Mouse (Mus musculus) embryonic facial prominence, embryonic 10.5 days (tissue): Measurements from ENCODE around the gene Slc17a1. TPM values are rescaled to one million over a fixed set of nuclear protein-coding genes. Genes with fewer than 3 reads are reported as not detected.

Experiments used
- DNase-seq: peaks from one replicate; pipeline ENCODE4 v3.0.0-alpha.2; 2017; ENCODE audit warnings: low spot score
- H3K27ac ChIP-seq: fragments of 300-500 bp; sonication (generic); replicated peaks from 2 replicates; pipeline ENCODE4 v1.5.1; 2016; ENCODE audit warnings: mild to moderate bottlenecking
- H3K27me3 ChIP-seq: fragments of 300-500 bp; sonication (generic); replicated peaks from 2 replicates; pipeline ENCODE4 v1.6.1; 2016; ENCODE audit warnings: low read depth, mild to moderate bottlenecking; ENCODE audit not compliant: poor library complexity, severe bottlenecking
- H3K36me3 ChIP-seq: fragments of 300-500 bp; sonication (generic); replicated peaks from 2 replicates; pipeline ENCODE4 v1.6.1; 2016; ENCODE audit warnings: mild to moderate bottlenecking, moderate library complexity
- H3K4me1 ChIP-seq: fragments of 300-500 bp; sonication (generic); 2 replicates; pipeline ENCODE4 v1.6.1; 2016
- H3K4me3 ChIP-seq: fragments of 300-500 bp; sonication (generic); 2 replicates; pipeline ENCODE4 v1.5.1; 2016; ENCODE audit warnings: mild to moderate bottlenecking, moderate library complexity
- H3K9me3 ChIP-seq: fragments of 300-500 bp; sonication (generic); 2 replicates; pipeline ENCODE4 v1.6.1; 2016; ENCODE audit warnings: mild to moderate bottlenecking
- WGBS: fragments of 180-500 bp; shearing (Covaris S2); methylation state at CpG from one replicate; pipeline ENCODE4 v1.1.7; 2016; 5-methylcytosine and 5-hydroxymethylcytosine counted together
- microRNA-seq: library from miRNA; unstranded; fragments of <30 nt; microRNA quantifications from one replicate; pipeline ENCODE4, GENCODE M21; 2017
- polyA plus RNA-seq: library from polyadenylated mRNA; unstranded; fragments of >200 nt; fragmentation: Nextera tagmentation; extraction: Ambion mirVana; gene quantifications from 2 replicates; pipeline ENCODE4 v1.2.1, GENCODE M21; 2016

Slc17a1 gene
- polyA plus RNA-seq, 1 experiment from 2014 or later = not detected

GRCm38 (mm10) chr13:23933421-23934210 is 66.1 kb downstream of the Slc17a1 start, which contains the start of gene Hist1h2ba:
TSS of gene Hist1h2ba (minus strand) at chr13:23934156.
- WGBS = 95% methylated on average over 39 of the region's 39 CpGs
- peaks cover 3% of the 10 kb centered on the region; the same call in 1 of the 2 replicates for H3K4me1 ChIP-seq
- no peaks in the 10 kb centered on the region for H3K36me3 ChIP-seq
- no peaks in the 10 kb centered on the region for H3K27me3 ChIP-seq
- H3K9me3 ChIP-seq = no peaks in the 10 kb centered on the region
- DNase-seq = no peak
- no peak within 1 kb of the TSS for H3K27ac ChIP-seq
- no peak within 1 kb of the TSS for H3K4me3 ChIP-seq

- no peak for DNase-seq
- H3K4me1 ChIP-seq = peaks cover 3% of the 10 kb centered on the region; the same call in 1 of the 2 replicates
- no peaks in the 10 kb centered on the region for H3K27me3 ChIP-seq
- no peaks in the 10 kb centered on the region for H3K9me3 ChIP-seq
- no peak within 1 kb of the TSS for H3K4me3 ChIP-seq
- 92% methylated on average over 10 of the region's 10 CpGs for WGBS
- no peaks in the 10 kb centered on the region for H3K36me3 ChIP-seq
- H3K27ac ChIP-seq = no peak within 1 kb of the TSS
Measured at GRCm38 (mm10) chr13:23934211-23934520, 66.6 kb downstream of the Slc17a1 start, which contains the start of gene Hist1h2aa. TSS of gene Hist1h2aa (plus strand) at chr13:23934462.

GRCm38 (mm10) chr13:23938699-23939098 is 71.1 kb downstream of the Slc17a1 start:
- no peak overlapping the region for H3K4me3 ChIP-seq
- no peak for DNase-seq
- H3K27ac ChIP-seq = no peak overlapping the region
- H3K36me3 ChIP-seq = no peaks in the 10 kb centered on the region
- WGBS = 89% methylated on average over 1 of the region's 1 CpGs
- H3K9me3 ChIP-seq = no peaks in the 10 kb centered on the region
- no peaks in the 10 kb centered on the region for H3K27me3 ChIP-seq
- H3K4me1 ChIP-seq = peaks cover 10% of the 10 kb centered on the region

- Histone ChIP-seq H3K36me3 (no peaks in the 10 kb centered on the region), H3K4me3 (no peak overlapping the region), H3K27ac (no peak overlapping the region), H3K27me3 (no peaks in the 10 kb centered on the region), H3K9me3 (no peaks in the 10 kb centered on the region), H3K4me1 (peaks cover 10% of the 10 kb centered on the region)
- WGBS = 81% methylated on average over 6 of the region's 6 CpGs
- DNase-seq = no peak
Measured at GRCm38 (mm10) chr13:23940291-23940690, 72.7 kb downstream of the Slc17a1 start.

GRCm38 (mm10) chr13:23942861-23943260 is 75.3 kb downstream of the Slc17a1 start:
- no peak overlapping the region for H3K4me3 ChIP-seq
- WGBS = 50% methylated on average over 2 of the region's 2 CpGs
- no peak overlapping the region for H3K27ac ChIP-seq
- peak; percentile 30 for DNase-seq
- no peaks in the 10 kb centered on the region for H3K36me3 ChIP-seq
- H3K9me3 ChIP-seq = no peaks in the 10 kb centered on the region
- peaks cover 27% of the 10 kb centered on the region for H3K4me1 ChIP-seq
- peaks cover 3% of the 10 kb centered on the region; the same call in 1 of the 2 replicates for H3K27me3 ChIP-seq

Small RNA genes lying within 50 kb of the gene (microRNA-seq; reads per million reads assigned to microRNA genes)
- not detected for gene Gm44344

Other genes starting within 250 kb of the Slc17a1 start
- gene Hist1h2be, start 246.6 kb upstream of the Slc17a1 start, polyA plus RNA-seq = 3.1 and 4.0 TPM in 2 replicates
- gene Hist1h1e, start 245.2 kb upstream of the Slc17a1 start, polyA plus RNA-seq = 18.4 and 19.5 TPM in 2 replicates
- 0.91 and 1.3 TPM in 2 replicates for gene Hist1h2ac, start 183.8 kb upstream of the Slc17a1 start, polyA plus RNA-seq
- gene Hist1h2bc, start 183.6 kb upstream of the Slc17a1 start, polyA plus RNA-seq = 19.0 and 20.3 TPM in 2 replicates
- gene Hist1h1t, start 171.9 kb upstream of the Slc17a1 start, polyA plus RNA-seq = 0.28 TPM in 1 of 2 replicates, not detected in the other
- gene Hist1h4c, start 169.3 kb upstream of the Slc17a1 start, polyA plus RNA-seq = 6.6 and 6.8 TPM in 2 replicates
- 1.5 and 2.0 TPM in 2 replicates for gene Hfe, start 156.9 kb upstream of the Slc17a1 start, polyA plus RNA-seq
- 9.1 and 9.2 TPM in 2 replicates for gene Hist1h1c, start 128.9 kb upstream of the Slc17a1 start, polyA plus RNA-seq
- gene Hist1h3c, start 122.1 kb upstream of the Slc17a1 start, polyA plus RNA-seq = 8.6 and 10.0 TPM in 2 replicates
- 1.9 and 2.9 TPM in 2 replicates for gene Hist1h2bb, start 121.0 kb upstream of the Slc17a1 start, polyA plus RNA-seq
- 39.1 and 43.8 TPM in 2 replicates for gene Hist1h2ab, start 116.6 kb upstream of the Slc17a1 start, polyA plus RNA-seq
- 9.5 and 10.3 TPM in 2 replicates for gene Hist1h3b, start 115.5 kb upstream of the Slc17a1 start, polyA plus RNA-seq
- 2.8 and 7.1 TPM in 2 replicates for gene Hist1h4b, start 110.7 kb upstream of the Slc17a1 start, polyA plus RNA-seq
- 0.54 and 0.65 TPM in 2 replicates for gene Hist1h4a, start 106.5 kb upstream of the Slc17a1 start, polyA plus RNA-seq
- gene Hist1h3a, start 105.4 kb upstream of the Slc17a1 start, polyA plus RNA-seq = 4.7 and 5.0 TPM in 2 replicates
- 2.7 and 4.0 TPM in 2 replicates for gene Hist1h1a, start 104.1 kb upstream of the Slc17a1 start, polyA plus RNA-seq
- gene Trim38, start 97.8 kb upstream of the Slc17a1 start, polyA plus RNA-seq = 0.26 TPM in 1 of 2 replicates, not detected in the other
- not detected in 2 replicates for gene Slc17a2, start 60.8 kb upstream of the Slc17a1 start, polyA plus RNA-seq
- not detected in 2 replicates for gene Slc17a3, start 28.3 kb upstream of the Slc17a1 start, polyA plus RNA-seq
- gene Slc17a4, start 47.3 kb downstream of the Slc17a1 start, polyA plus RNA-seq = not detected in 2 replicates
- gene Hist1h2ba, start 66.4 kb downstream of the Slc17a1 start, polyA plus RNA-seq = not detected in 2 replicates
- gene Hist1h2aa, start 66.7 kb downstream of the Slc17a1 start, polyA plus RNA-seq = not detected in 2 replicates
- 0.14 and 0.31 TPM in 2 replicates for gene Scgn, start 123.5 kb downstream of the Slc17a1 start, polyA plus RNA-seq